Mouse (Mus musculus) heart, postnatal 0 days (tissue): ENCODE measurements at regions not wholly inside any gene's neighbourhood (a gene's known extent, or its start where the extent isn't known, plus 50 kb on each side); places are given as distances from the start of the nearest gene placed in this dataset.

Experiments used
- CTCF ChIP-seq: IDR thresholded peaks from 2 replicates; pipeline ENCODE4 v1.5.1; 2016; ENCODE audit warnings: antibody characterized with exemption, control low read depth, low read depth
- EP300 ChIP-seq: IDR thresholded peaks from 2 replicates; pipeline ENCODE4 v1.6.1; 2016; ENCODE audit warnings: antibody characterized with exemption, low read depth

DNA sequence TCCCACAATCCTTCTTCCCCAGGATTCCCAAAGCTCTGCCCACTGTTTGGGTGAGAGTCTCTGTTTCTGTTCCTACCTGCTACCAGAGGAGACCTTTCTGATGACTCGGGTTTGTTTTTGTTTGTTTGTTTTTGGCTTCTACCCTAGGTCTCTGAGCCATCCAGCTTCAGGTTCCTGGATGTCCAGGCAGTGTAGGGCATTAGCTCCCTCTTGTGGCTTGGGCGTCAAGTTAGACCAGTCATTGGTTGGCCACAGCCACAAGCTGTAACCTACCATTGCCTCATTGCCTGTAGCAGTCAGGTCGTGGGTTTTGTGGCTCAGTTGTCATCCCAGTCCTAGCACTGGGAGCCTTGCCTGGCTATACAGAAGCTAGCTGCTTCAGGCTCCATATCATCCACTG lies 185.1 kb upstream of the Ins1 start:
- peak; percentile 53 for TF ChIP-seq CTCF
- TF ChIP-seq EP300: no peak
